Mouse (Mus musculus): ENCODE results near the gene Serpinb5. TPM values are rescaled to one million over a fixed set of nuclear protein-coding genes. Genes with fewer than 3 reads are reported as not detected.
A peak's percentile ranks its signal among the peaks of the same experiment; 100 is the strongest.

The Serpinb5 gene
- not detected in 2 replicates for polyA plus RNA-seq (2014; fragmentation: Nextera tagmentation; extraction: Ambion mirVana)

GRCm38 (mm10) chr1:106860847-106861246, at the start of gene Serpinb5:
Gene Serpinb5, plus strand, starts transcription at chr1:106861173.
- Histone ChIP-seq H3K9me3 (ENCODE audit: control insufficient read depth, low read length) (no peaks in the 10 kb centered on the region), H3K4me2 (ENCODE audit: low read length) (no peak within 1 kb of the TSS), H3K4me1 (ENCODE audit: control insufficient read depth, insufficient read depth, low read length) (no peaks in the 10 kb centered on the region), H3K27me3 (ENCODE audit: control insufficient read depth, insufficient read depth, low read length) (no peaks in the 10 kb centered on the region), H3K36me3 (ENCODE audit: control insufficient read depth, insufficient read depth, low read length) (no peaks in the 10 kb centered on the region), H3K27ac (replicated peaks; ENCODE audit: low read depth, low read length) (no peak within 1 kb of the TSS), H3K4me3 (replicated peaks; ENCODE audit: low read depth, low read length) (no peak within 1 kb of the TSS), H3K9ac (replicated peaks; ENCODE audit: low read length) (no peak within 1 kb of the TSS)
- DNase-seq = no peak
- WGBS = 66% methylated on average over 8 of the region's 8 CpGs
- ATAC-seq (ENCODE audit: low FRiP score, low TSS enrichment) = no peak

GRCm38 (mm10) chr1:106814864-106815263, 46.1 kb upstream of the Serpinb5 start:
- no peak overlapping the region for H3K27ac ChIP-seq (replicated peaks; ENCODE audit: low read depth, low read length)
- ATAC-seq (ENCODE audit: low FRiP score, low TSS enrichment) (no peak), DNase-seq (no peak)
- no peaks in the 10 kb centered on the region for H3K27me3 ChIP-seq (ENCODE audit: control insufficient read depth, insufficient read depth, low read length)
- H3K4me1 ChIP-seq (ENCODE audit: control insufficient read depth, insufficient read depth, low read length) = no peaks in the 10 kb centered on the region
- H3K36me3 ChIP-seq (ENCODE audit: control insufficient read depth, insufficient read depth, low read length) = no peaks in the 10 kb centered on the region
- H3K9ac ChIP-seq (replicated peaks; ENCODE audit: low read length) = no peak overlapping the region
- no peaks in the 10 kb centered on the region for H3K9me3 ChIP-seq (ENCODE audit: control insufficient read depth, low read length)
- no peak overlapping the region for H3K4me2 ChIP-seq (ENCODE audit: low read length)
- no peak overlapping the region for H3K4me3 ChIP-seq (replicated peaks; ENCODE audit: low read depth, low read length)
- WGBS = 64% methylated on average over 5 of the region's 5 CpGs

- no peaks in the 10 kb centered on the region for H3K36me3 ChIP-seq (ENCODE audit: control insufficient read depth, insufficient read depth, low read length)
- H3K27me3 ChIP-seq (ENCODE audit: control insufficient read depth, insufficient read depth, low read length) = no peaks in the 10 kb centered on the region
- DNase-seq (no peak), ATAC-seq (ENCODE audit: low FRiP score, low TSS enrichment) (no peak)
- 89% methylated on average over 6 of the region's 6 CpGs for WGBS
- no peak overlapping the region for H3K27ac ChIP-seq (replicated peaks; ENCODE audit: low read depth, low read length)
- no peak overlapping the region for H3K9ac ChIP-seq (replicated peaks; ENCODE audit: low read length)
- no peak overlapping the region for H3K4me3 ChIP-seq (replicated peaks; ENCODE audit: low read depth, low read length)
- H3K9me3 ChIP-seq (ENCODE audit: control insufficient read depth, low read length) = no peaks in the 10 kb centered on the region
- H3K4me2 ChIP-seq (ENCODE audit: low read length) = no peak overlapping the region
- H3K4me1 ChIP-seq (ENCODE audit: control insufficient read depth, insufficient read depth, low read length) = no peaks in the 10 kb centered on the region
Observed at GRCm38 (mm10) chr1:106815265-106815664, 45.7 kb upstream of the Serpinb5 start.

GRCm38 (mm10) chr1:106816766-106817165, 44.2 kb upstream of the Serpinb5 start:
- Histone ChIP-seq H3K4me1 (ENCODE audit: control insufficient read depth, insufficient read depth, low read length) (no peaks in the 10 kb centered on the region), H3K27ac (replicated peaks; ENCODE audit: low read depth, low read length) (no peak overlapping the region), H3K4me2 (ENCODE audit: low read length) (no peak overlapping the region), H3K36me3 (ENCODE audit: control insufficient read depth, insufficient read depth, low read length) (no peaks in the 10 kb centered on the region), H3K9me3 (ENCODE audit: control insufficient read depth, low read length) (no peaks in the 10 kb centered on the region), H3K27me3 (ENCODE audit: control insufficient read depth, insufficient read depth, low read length) (no peaks in the 10 kb centered on the region), H3K4me3 (replicated peaks; ENCODE audit: low read depth, low read length) (no peak overlapping the region), H3K9ac (replicated peaks; ENCODE audit: low read length) (no peak overlapping the region)
- WGBS = 91% methylated on average over 11 of the region's 11 CpGs
- ATAC-seq (ENCODE audit: low FRiP score, low TSS enrichment) (no peak), DNase-seq (no peak)

GRCm38 (mm10) chr1:106818323-106818722, 42.6 kb upstream of the Serpinb5 start:
- H3K27ac ChIP-seq (replicated peaks; ENCODE audit: low read depth, low read length) = no peak overlapping the region
- no peaks in the 10 kb centered on the region for H3K9me3 ChIP-seq (ENCODE audit: control insufficient read depth, low read length)
- ATAC-seq (ENCODE audit: low FRiP score, low TSS enrichment) = no peak
- H3K27me3 ChIP-seq (ENCODE audit: control insufficient read depth, insufficient read depth, low read length) = no peaks in the 10 kb centered on the region
- DNase-seq = peak; percentile 57
- 30% methylated on average over 4 of the region's 4 CpGs for whole genome bisulfite sequencing
- H3K36me3 ChIP-seq (ENCODE audit: control insufficient read depth, insufficient read depth, low read length) = no peaks in the 10 kb centered on the region
- H3K4me3 ChIP-seq (replicated peaks; ENCODE audit: low read depth, low read length) = no peak overlapping the region
- no peak overlapping the region for H3K9ac ChIP-seq (replicated peaks; ENCODE audit: low read length)
- H3K4me2 ChIP-seq (ENCODE audit: low read length) = no peak overlapping the region
- H3K4me1 ChIP-seq (ENCODE audit: control insufficient read depth, insufficient read depth, low read length) = no peaks in the 10 kb centered on the region

- Histone ChIP-seq H3K4me1 (ENCODE audit: control insufficient read depth, insufficient read depth, low read length) (no peaks in the 10 kb centered on the region), H3K27ac (replicated peaks; ENCODE audit: low read depth, low read length) (no peak overlapping the region), H3K9ac (replicated peaks; ENCODE audit: low read length) (no peak overlapping the region), H3K4me3 (replicated peaks; ENCODE audit: low read depth, low read length) (no peak overlapping the region), H3K27me3 (ENCODE audit: control insufficient read depth, insufficient read depth, low read length) (no peaks in the 10 kb centered on the region), H3K4me2 (ENCODE audit: low read length) (no peak overlapping the region), H3K36me3 (ENCODE audit: control insufficient read depth, insufficient read depth, low read length) (no peaks in the 10 kb centered on the region), H3K9me3 (ENCODE audit: control insufficient read depth, low read length) (no peaks in the 10 kb centered on the region)
- ATAC-seq (ENCODE audit: low FRiP score, low TSS enrichment) (no peak), DNase-seq (peak; percentile 9)
- 83% methylated on average over 3 of the region's 3 CpGs for WGBS
Observed at GRCm38 (mm10) chr1:106822297-106822696, 38.7 kb upstream of the Serpinb5 start.

GRCm38 (mm10) chr1:106828784-106829183, 32.2 kb upstream of the Serpinb5 start:
- Histone ChIP-seq H3K4me3 (replicated peaks; ENCODE audit: low read depth, low read length) (no peak overlapping the region), H3K27me3 (ENCODE audit: control insufficient read depth, insufficient read depth, low read length) (no peaks in the 10 kb centered on the region), H3K36me3 (ENCODE audit: control insufficient read depth, insufficient read depth, low read length) (no peaks in the 10 kb centered on the region), H3K4me1 (ENCODE audit: control insufficient read depth, insufficient read depth, low read length) (no peaks in the 10 kb centered on the region), H3K27ac (replicated peaks; ENCODE audit: low read depth, low read length) (no peak overlapping the region), H3K4me2 (ENCODE audit: low read length) (no peak overlapping the region), H3K9ac (replicated peaks; ENCODE audit: low read length) (no peak overlapping the region), H3K9me3 (ENCODE audit: control insufficient read depth, low read length) (no peaks in the 10 kb centered on the region)
- ATAC-seq (ENCODE audit: low FRiP score, low TSS enrichment) (no peak), DNase-seq (no peak)
- WGBS = 82% methylated on average over 4 of the region's 4 CpGs

GRCm38 (mm10) chr1:106865543-106865942, 4.6 kb downstream of the Serpinb5 start:
- H3K9ac ChIP-seq (replicated peaks; ENCODE audit: low read length) = no peak overlapping the region
- H3K4me2 ChIP-seq (ENCODE audit: low read length) = no peak overlapping the region
- no peak for ATAC-seq (ENCODE audit: low FRiP score, low TSS enrichment)
- DNase-seq = no peak
- H3K36me3 ChIP-seq (ENCODE audit: control insufficient read depth, insufficient read depth, low read length) = no peaks in the 10 kb centered on the region
- no peak overlapping the region for H3K27ac ChIP-seq (replicated peaks; ENCODE audit: low read depth, low read length)
- H3K9me3 ChIP-seq (ENCODE audit: control insufficient read depth, low read length) = no peaks in the 10 kb centered on the region
- no peaks in the 10 kb centered on the region for H3K4me1 ChIP-seq (ENCODE audit: control insufficient read depth, insufficient read depth, low read length)
- H3K4me3 ChIP-seq (replicated peaks; ENCODE audit: low read depth, low read length) = no peak overlapping the region
- 91% methylated on average over 6 of the region's 6 CpGs for WGBS
- no peaks in the 10 kb centered on the region for H3K27me3 ChIP-seq (ENCODE audit: control insufficient read depth, insufficient read depth, low read length)

GRCm38 (mm10) chr1:106866029-106866428, 5.1 kb downstream of the Serpinb5 start:
- no peaks in the 10 kb centered on the region for H3K27me3 ChIP-seq (ENCODE audit: control insufficient read depth, insufficient read depth, low read length)
- no peak overlapping the region for H3K9ac ChIP-seq (replicated peaks; ENCODE audit: low read length)
- DNase-seq = no peak
- no peak overlapping the region for H3K27ac ChIP-seq (replicated peaks; ENCODE audit: low read depth, low read length)
- no peaks in the 10 kb centered on the region for H3K9me3 ChIP-seq (ENCODE audit: control insufficient read depth, low read length)
- no peaks in the 10 kb centered on the region for H3K36me3 ChIP-seq (ENCODE audit: control insufficient read depth, insufficient read depth, low read length)
- no peak overlapping the region for H3K4me2 ChIP-seq (ENCODE audit: low read length)
- ATAC-seq (ENCODE audit: low FRiP score, low TSS enrichment) = no peak
- no peak overlapping the region for H3K4me3 ChIP-seq (replicated peaks; ENCODE audit: low read depth, low read length)
- WGBS = 83% methylated on average over 5 of the region's 5 CpGs
- no peaks in the 10 kb centered on the region for H3K4me1 ChIP-seq (ENCODE audit: control insufficient read depth, insufficient read depth, low read length)

All from midbrain, embryonic 14.5 days (tissue).